Mouse (Mus musculus) MEL (cell line): ENCODE measurements around the gene Tenm3.

Experiments used
- SMC3 ChIP-seq: IDR thresholded peaks from 2 replicates; pipeline ENCODE4 v1.6.1; 2011; ENCODE audit warnings: low read depth, low read length, improper control_type of control experiment
- TAL1 ChIP-seq: IDR thresholded peaks from 2 replicates; pipeline ENCODE4 v1.6.1; 2012; ENCODE audit warnings: mild to moderate bottlenecking, inconsistent platforms, low read length, moderate library complexity, mixed read lengths
- ZNF384 ChIP-seq: IDR thresholded peaks from 2 replicates; pipeline ENCODE4 v1.6.1; 2012; ENCODE audit warnings: low read depth, mild to moderate bottlenecking, inconsistent platforms, low read length, improper control_type of control experiment

GRCm38 (mm10) chr8:48356849-48357248 lies 486.9 kb downstream of the Tenm3 start:
- no peak for TF ChIP-seq SMC3
- no peak for TF ChIP-seq TAL1
- TF ChIP-seq ZNF384, result no peak
